Mouse (Mus musculus): ENCODE data around the gene Nprl2. TPM values are rescaled to one million over a fixed set of nuclear protein-coding genes. Genes with fewer than 3 reads are reported as not detected.
"Not testable (repeated sequence)": the region's sequence is repeated elsewhere in the genome, so short reads cannot be mapped to it uniquely, and the experiment has no call there.

The Nprl2 gene
- polyA plus RNA-seq, 1 experiment from 2014 or later: 40.4 TPM

GRCm38 (mm10) chr9:107563029-107563581 is 21.1 kb downstream of the Nprl2 start, which contains the start of gene Tusc2:
Gene Tusc2, plus strand, starts transcription at chr9:107563255.
- Histone ChIP-seq H3K4me1 (peaks cover 44% of the 10 kb centered on the region), H3K4me2 (peak within 1 kb of the TSS; percentile 85), H3K27ac (peak within 1 kb of the TSS; percentile 64), H3K4me3 (peak within 1 kb of the TSS; percentile 68), H3K9me3 (no peaks in the 10 kb centered on the region), H3K27me3 (no peaks in the 10 kb centered on the region), H3K36me3 (peaks cover 54% of the 10 kb centered on the region), H3K9ac (peak within 1 kb of the TSS; percentile 67)
- under 1% methylated on average over 46 of the region's 46 CpGs for WGBS
- peak; percentile 90 for ATAC-seq (ENCODE audit: insufficient number of reproducible peaks, low FRiP score, low TSS enrichment, low read depth)

GRCm38 (mm10) chr9:107565556-107565955 is 23.5 kb downstream of the Nprl2 start:
- H3K9me3 ChIP-seq; ATAC-seq (ENCODE audit: insufficient number of reproducible peaks, low FRiP score, low TSS enrichment, low read depth); H3K27me3 ChIP-seq; H3K9ac ChIP-seq: not testable (repeated sequence)
- Histone ChIP-seq H3K4me3 (0 out of 2 replicates have a peak overlapping the region, but pooled peaks have one; percentile 2), H3K4me1 (peaks cover 57% of the 10 kb centered on the region), H3K36me3 (peaks cover 29% of the 10 kb centered on the region), H3K27ac (peak overlapping the region; percentile 18; the same call in 1 of the 2 replicates), H3K4me2 (peak overlapping the region; percentile 3; the same call in 1 of the 2 replicates)
- 39% methylated on average over 5 of the region's 5 CpGs for WGBS

- H3K9ac ChIP-seq: no peak overlapping the region
- ATAC-seq (ENCODE audit: insufficient number of reproducible peaks, low FRiP score, low TSS enrichment, low read depth): no peak
These were observed 24.1 kb downstream of the Nprl2 start for GRCm38 (mm10) chr9:107566041-107566709.

GRCm38 (mm10) chr9:107566855-107567254 is 24.8 kb downstream of the Nprl2 start:
- Histone ChIP-seq H3K4me1 (peaks cover 67% of the 10 kb centered on the region), H3K27ac (peak overlapping the region; percentile 92), H3K4me2 (no peak overlapping the region), H3K4me3 (no peak overlapping the region), H3K9me3 (no peaks in the 10 kb centered on the region), H3K36me3 (peaks cover 28% of the 10 kb centered on the region), H3K27me3 (no peaks in the 10 kb centered on the region), H3K9ac (no peak overlapping the region)
- WGBS: 77% methylated on average over 3 of the region's 3 CpGs
- no peak for ATAC-seq (ENCODE audit: insufficient number of reproducible peaks, low FRiP score, low TSS enrichment, low read depth)

More at GRCm38 (mm10) chr9:107566041-107566709, 24.1 kb downstream of the Nprl2 start:
- Histone ChIP-seq H3K27me3 (no peaks in the 10 kb centered on the region), H3K4me3 (peak overlapping the region; percentile 2; the same call in 1 of the 2 replicates), H3K4me2 (no peak overlapping the region), H3K4me1 (peaks cover 63% of the 10 kb centered on the region), H3K9me3 (no peaks in the 10 kb centered on the region), H3K27ac (peak overlapping the region; percentile 92), H3K36me3 (peaks cover 28% of the 10 kb centered on the region)
- WGBS: 61% methylated on average over 15 of the region's 15 CpGs

GRCm38 (mm10) chr9:107567702-107568319 is 25.8 kb downstream of the Nprl2 start, which contains the start of gene Hyal2:
Gene Hyal2, plus strand, starts transcription at chr9:107567945.
- Histone ChIP-seq H3K27me3 (no peaks in the 10 kb centered on the region), H3K36me3 (peaks cover 30% of the 10 kb centered on the region), H3K27ac (peak within 1 kb of the TSS; percentile 92), H3K4me3 (peak within 1 kb of the TSS; percentile 84), H3K4me1 (peaks cover 67% of the 10 kb centered on the region), H3K9me3 (no peaks in the 10 kb centered on the region), H3K9ac (peak within 1 kb of the TSS; percentile 67), H3K4me2 (peak within 1 kb of the TSS; percentile 69)
- ATAC-seq (ENCODE audit: insufficient number of reproducible peaks, low FRiP score, low TSS enrichment, low read depth): no peak
- WGBS: 9% methylated on average over 18 of the region's 18 CpGs

GRCm38 (mm10) chr9:107568331-107569261 is 26.6 kb downstream of the Nprl2 start:
- no peaks in the 10 kb centered on the region for H3K27me3 ChIP-seq
- no peaks in the 10 kb centered on the region for H3K9me3 ChIP-seq
- H3K36me3 ChIP-seq: peaks cover 37% of the 10 kb centered on the region
- peak overlapping the region; percentile 92 for H3K27ac ChIP-seq
- H3K4me1 ChIP-seq: peaks cover 61% of the 10 kb centered on the region
- WGBS: under 1% methylated on average over 41 of the region's 41 CpGs
- peak overlapping the region; percentile 69 for H3K4me2 ChIP-seq
- peak overlapping the region; percentile 67 for H3K9ac ChIP-seq
- peak; percentile 78 for ATAC-seq (ENCODE audit: insufficient number of reproducible peaks, low FRiP score, low TSS enrichment, low read depth)
- H3K4me3 ChIP-seq: peak overlapping the region; percentile 84

- H3K4me3 ChIP-seq: peak overlapping the region; percentile 84
- H3K4me2 ChIP-seq: peak overlapping the region; percentile 69
- WGBS: 0% methylated on average over 21 of the region's 23 CpGs
- peak overlapping the region; percentile 92 for H3K27ac ChIP-seq
- peaks cover 54% of the 10 kb centered on the region for H3K4me1 ChIP-seq
- no peaks in the 10 kb centered on the region for H3K9me3 ChIP-seq
- ATAC-seq (ENCODE audit: insufficient number of reproducible peaks, low FRiP score, low TSS enrichment, low read depth): peak; percentile 22; the same call in 1 of the 2 replicates
- no peaks in the 10 kb centered on the region for H3K27me3 ChIP-seq
- H3K9ac ChIP-seq: peak overlapping the region; percentile 67
- H3K36me3 ChIP-seq: peaks cover 40% of the 10 kb centered on the region
These were observed 27.2 kb downstream of the Nprl2 start for GRCm38 (mm10) chr9:107569270-107569669.

- Histone ChIP-seq H3K36me3 (peaks cover 42% of the 10 kb centered on the region), H3K4me1 (peaks cover 53% of the 10 kb centered on the region), H3K9ac (peak overlapping the region; percentile 67), H3K9me3 (no peaks in the 10 kb centered on the region), H3K27me3 (no peaks in the 10 kb centered on the region), H3K4me3 (peak overlapping the region; percentile 84), H3K4me2 (peak overlapping the region; percentile 69), H3K27ac (peak overlapping the region; percentile 92)
- no peak for ATAC-seq (ENCODE audit: insufficient number of reproducible peaks, low FRiP score, low TSS enrichment, low read depth)
- 34% methylated on average over 13 of the region's 13 CpGs for WGBS
These were observed 28.0 kb downstream of the Nprl2 start for GRCm38 (mm10) chr9:107570016-107570415.

GRCm38 (mm10) chr9:107570845-107571244 is 28.8 kb downstream of the Nprl2 start:
- Histone ChIP-seq H3K27me3 (no peaks in the 10 kb centered on the region), H3K4me2 (peak overlapping the region; percentile 69), H3K9me3 (no peaks in the 10 kb centered on the region), H3K27ac (no peak overlapping the region), H3K9ac (no peak overlapping the region; the same call in 1 of the 2 replicates), H3K4me3 (peak overlapping the region; percentile 84), H3K4me1 (peaks cover 53% of the 10 kb centered on the region), H3K36me3 (peaks cover 37% of the 10 kb centered on the region)
- ATAC-seq (ENCODE audit: insufficient number of reproducible peaks, low FRiP score, low TSS enrichment, low read depth): no peak
- 86% methylated on average over 21 of the region's 21 CpGs for WGBS

GRCm38 (mm10) chr9:107571534-107572326 is 29.7 kb downstream of the Nprl2 start:
- Histone ChIP-seq H3K4me3 (no peak overlapping the region), H3K9ac (no peak overlapping the region), H3K27me3 (no peaks in the 10 kb centered on the region), H3K9me3 (no peaks in the 10 kb centered on the region), H3K4me2 (peak overlapping the region; percentile 17; the same call in 1 of the 2 replicates), H3K4me1 (peaks cover 54% of the 10 kb centered on the region), H3K36me3 (peaks cover 37% of the 10 kb centered on the region), H3K27ac (no peak overlapping the region)
- ATAC-seq (ENCODE audit: insufficient number of reproducible peaks, low FRiP score, low TSS enrichment, low read depth): no peak
- WGBS: 92% methylated on average over 22 of the region's 22 CpGs
